In genomic region chr7:101089242-101089641, GRCm38 (mm10) we compare ENCODE assay signal across 19 mouse cellular contexts. TPM values are rescaled to one million over a fixed set of nuclear protein-coding genes. Genes with fewer than 3 reads are reported as not detected.
DNase-seq lines count a peak whose midpoint lies in the region; ATAC-seq and TF ChIP-seq lines count a peak whose summit lies in the region.
"Had no signal": no experiment of that assay in that cellular context is flagged by ENCODE, and none has a peak within 500 bp of the region (broad histone marks: within the 10 kb centered on the region; RNA-seq: fewer than 3 reads in every experiment).

No protein-coding gene starts in this region.

- H3K4me2 ChIP-seq in kidney, embryonic 16.5 days (replicated peaks; ENCODE audit: low read depth, low read length): no peak overlapping the region
- no peak overlapping the region for H3K4me2 ChIP-seq in hindbrain, embryonic 11.5 days (replicated peaks; ENCODE audit: low read depth, low read length)
- H3K4me2 ChIP-seq: hindbrain, embryonic 15.5 days; lung, embryonic 14.5 days; midbrain, embryonic 15.5 days; neural tube, embryonic 12.5 days had no signal

- peak overlapping the region; percentile 13; the same call in 1 of the 2 replicates for H3K27ac ChIP-seq in kidney, embryonic 16.5 days (ENCODE audit: low read length)
- H3K27ac ChIP-seq in embryonic fibroblast, embryonic 13.5 days (ENCODE audit: insufficient read depth, low read length): peak overlapping the region; percentile 28; the same call in 1 of the 2 replicates
- H3K27ac ChIP-seq in hindbrain, embryonic 11.5 days (ENCODE audit: low read depth, low read length): no peak overlapping the region
- H3K27ac ChIP-seq in hindbrain, embryonic 10.5 days: no peak overlapping the region
- H3K27ac ChIP-seq: embryonic facial prominence, embryonic 10.5 days; hindbrain, embryonic 15.5 days; midbrain, embryonic 15.5 days; neural tube, embryonic 12.5 days had no signal

- no peaks in the 10 kb centered on the region for H3K36me3 ChIP-seq in kidney, embryonic 16.5 days (ENCODE audit: insufficient read depth, low read length)
- no peaks in the 10 kb centered on the region for H3K36me3 ChIP-seq in hindbrain, embryonic 11.5 days (ENCODE audit: control insufficient read depth, insufficient read depth, low read length)
- H3K36me3 ChIP-seq in hindbrain, embryonic 10.5 days: no peaks in the 10 kb centered on the region
- H3K36me3 ChIP-seq: embryonic facial prominence, embryonic 10.5 days; hindbrain, embryonic 15.5 days; midbrain, embryonic 15.5 days; neural tube, embryonic 12.5 days had no signal

- TF ChIP-seq POLR2A in embryonic fibroblast, embryonic 13.5 days (IDR thresholded peaks at IDR 0.05; ENCODE audit: low read depth, low read length): no peak

- 70% methylated on average over 3 of the region's 3 CpGs for WGBS in kidney, embryonic 16.5 days
- WGBS in hindbrain, embryonic 11.5 days: 81% methylated on average over 3 of the region's 3 CpGs
- WGBS in hindbrain, embryonic 10.5 days: 89% methylated on average over 3 of the region's 3 CpGs

- peak; percentile 95 for DNase-seq in heart, adult 11 months
- no peak for DNase-seq in heart, adult 8-10 months (ENCODE audit: low spot score)
- no peak for DNase-seq in kidney, postnatal 10 days
- DNase-seq in lung, postnatal 25 days (ENCODE audit: low spot score): peak; percentile 68
- DNase-seq in hindbrain, embryonic 11.5 days (ENCODE audit: low spot score): no peak
- DNase-seq in hindbrain, embryonic 10.5 days (ENCODE audit: low spot score): no peak
- DNase-seq: cerebellum, adult 11 months; cerebellum, postnatal 36 days; forebrain, postnatal 0 days; liver; lung, embryonic 14.5 days; right cerebral cortex, postnatal 14 days had no signal

- H3K4me1 ChIP-seq in kidney, embryonic 16.5 days (ENCODE audit: insufficient read depth, low read length): 0 out of 2 replicates have a peak, but pooled peaks cover 10% of the 10 kb centered on the region
- peaks cover 3% of the 10 kb centered on the region for H3K4me1 ChIP-seq in embryonic fibroblast, embryonic 13.5 days (ENCODE audit: control insufficient read depth, insufficient read depth, low read length)
- no peaks in the 10 kb centered on the region for H3K4me1 ChIP-seq in hindbrain, embryonic 11.5 days (replicated peaks; ENCODE audit: control insufficient read depth, insufficient read depth, low read length)
- no peaks in the 10 kb centered on the region for H3K4me1 ChIP-seq in hindbrain, embryonic 10.5 days (replicated peaks)
- H3K4me1 ChIP-seq: hindbrain, embryonic 15.5 days; midbrain, embryonic 15.5 days; neural tube, embryonic 12.5 days had no signal

- H3K27me3 ChIP-seq in kidney, embryonic 16.5 days (ENCODE audit: insufficient read depth, low read length): no peaks in the 10 kb centered on the region
- no peaks in the 10 kb centered on the region for H3K27me3 ChIP-seq in hindbrain, embryonic 11.5 days (ENCODE audit: control insufficient read depth, insufficient read depth, low read length)
- H3K27me3 ChIP-seq in hindbrain, embryonic 10.5 days (ENCODE audit: insufficient read depth, poor library complexity, severe bottlenecking): no peaks in the 10 kb centered on the region
- H3K27me3 ChIP-seq: hindbrain, embryonic 15.5 days; midbrain, embryonic 15.5 days; neural tube, embryonic 12.5 days had no signal

- no peak for ATAC-seq in kidney, embryonic 16.5 days (ENCODE audit: low FRiP score, low TSS enrichment)
- no peak for ATAC-seq in hindbrain, embryonic 11.5 days (ENCODE audit: low FRiP score)
- ATAC-seq: forebrain, postnatal 0 days; intestine, postnatal 0 days; midbrain, embryonic 15.5 days had no signal

- H3K9me3 ChIP-seq in kidney, embryonic 16.5 days (ENCODE audit: low read length): no peaks in the 10 kb centered on the region
- no peaks in the 10 kb centered on the region for H3K9me3 ChIP-seq in hindbrain, embryonic 11.5 days (ENCODE audit: control insufficient read depth, low read length)
- H3K9me3 ChIP-seq in hindbrain, embryonic 10.5 days: no peaks in the 10 kb centered on the region
- H3K9me3 ChIP-seq: embryonic facial prominence, embryonic 10.5 days; hindbrain, embryonic 15.5 days; midbrain, embryonic 15.5 days; neural tube, embryonic 12.5 days had no signal

- H3K4me3 ChIP-seq in kidney, embryonic 16.5 days (ENCODE audit: low read length): no peak overlapping the region
- no peak overlapping the region for H3K4me3 ChIP-seq in embryonic fibroblast, embryonic 13.5 days (ENCODE audit: insufficient read depth, low read length)
- H3K4me3 ChIP-seq in hindbrain, embryonic 11.5 days (ENCODE audit: low read depth, low read length): no peak overlapping the region
- no peak overlapping the region for H3K4me3 ChIP-seq in hindbrain, embryonic 10.5 days
- H3K4me3 ChIP-seq: embryonic facial prominence, embryonic 10.5 days; hindbrain, embryonic 15.5 days; midbrain, embryonic 15.5 days; neural tube, embryonic 12.5 days had no signal

- no peak for TF ChIP-seq CTCF in embryonic fibroblast, embryonic 13.5 days (IDR thresholded peaks at IDR 0.05; ENCODE audit: borderline replicate concordance, insufficient read depth, low read length)

- no peak overlapping the region for H3K9ac ChIP-seq in kidney, embryonic 16.5 days (replicated peaks; ENCODE audit: low read length)
- no peak overlapping the region for H3K9ac ChIP-seq in hindbrain, embryonic 11.5 days (ENCODE audit: low read depth, low read length)
- H3K9ac ChIP-seq: forebrain, postnatal 0 days; hindbrain, embryonic 15.5 days; lung, embryonic 14.5 days; midbrain, embryonic 15.5 days; neural tube, embryonic 12.5 days had no signal

RNA-seq across cellular contexts. Expression of gene Fchsd2, which starts 3.4 kb away (rescaled TPM):
- 10 to 100 TPM; 17.2 to 23.8 (median 19.1) TPM for total RNA-seq in heart, adult 8-10 months (2022)
- polyA plus RNA-seq in kidney, embryonic 16.5 days (2015; fragmentation: Nextera tagmentation; extraction: Ambion mirVana): 24.6 and 28.5 TPM in 2 replicates
- 29.0 and 30.3 TPM in 2 replicates for polyA plus RNA-seq in embryonic fibroblast, embryonic 13.5 days (2011; ENCODE audit: insufficient read length, low read depth, missing spikeins)
- polyA plus RNA-seq in hindbrain, embryonic 11.5 days (2014; fragmentation: Nextera tagmentation; extraction: Ambion mirVana): 27.8 and 34.5 TPM in 2 replicates
- polyA plus RNA-seq in hindbrain, embryonic 10.5 days (2016; fragmentation: Nextera tagmentation; extraction: Ambion mirVana): 18.5 and 20.9 TPM in 2 replicates

Comparison
In these comparisons a context has a peak if more than half of its experiments do, and no peak if none do; other contexts are left out.
1. DNase-seq: peak in heart, adult 11 months (single experiment) and lung, postnatal 25 days (single experiment); none in heart, adult 8-10 months (single experiment), kidney, postnatal 10 days (single experiment), hindbrain, embryonic 11.5 days (single experiment) and hindbrain, embryonic 10.5 days (single experiment).
2. H3K27ac ChIP-seq: peak in kidney, embryonic 16.5 days (single experiment) and embryonic fibroblast, embryonic 13.5 days (single experiment); none in hindbrain, embryonic 11.5 days (single experiment) and hindbrain, embryonic 10.5 days (single experiment).